Mouse (Mus musculus) liver, embryonic 15.5 days (tissue): ENCODE measurements around the gene Pigk. TPM values are rescaled to one million over a fixed set of nuclear protein-coding genes. Genes with fewer than 3 reads are reported as not detected.
A peak's percentile ranks its signal among the peaks of the same experiment; 100 is the strongest.

Experiments used
- ATAC-seq: fragments of 200-750 bp; cut with Nextera tagmentation; 2 replicates; pipeline ENCODE4 v1.8.0; 2017; ENCODE audit warnings: moderate number of reproducible peaks, mild to moderate bottlenecking, moderate library complexity; ENCODE audit not compliant: insufficient read depth
- H3K27ac ChIP-seq: fragments of 300-500 bp; sonication (generic); replicated peaks from 2 replicates; pipeline ENCODE4 v1.5.1; 2015; ENCODE audit warnings: mild to moderate bottlenecking, inconsistent platforms
- H3K27me3 ChIP-seq: fragments of 300-500 bp; sonication (generic); 2 replicates; pipeline ENCODE4 v1.6.1; 2015; ENCODE audit warnings: mild to moderate bottlenecking, inconsistent platforms
- H3K36me3 ChIP-seq: fragments of 300-500 bp; sonication (generic); replicated peaks from 2 replicates; pipeline ENCODE4 v1.6.1; 2015; ENCODE audit warnings: moderate library complexity, mild to moderate bottlenecking, inconsistent platforms
- H3K4me1 ChIP-seq: fragments of 300-500 bp; sonication (generic); replicated peaks from 2 replicates; pipeline ENCODE4 v1.6.1; 2015; ENCODE audit warnings: inconsistent platforms
- H3K4me2 ChIP-seq: fragments of 300-500 bp; sonication (generic); 2 replicates; pipeline ENCODE4 v1.6.1; 2015; ENCODE audit warnings: moderate library complexity, mild to moderate bottlenecking, inconsistent platforms
- H3K4me3 ChIP-seq: fragments of 300-500 bp; sonication (generic); replicated peaks from 2 replicates; pipeline ENCODE4 v1.5.1; 2015; ENCODE audit warnings: mild to moderate bottlenecking, inconsistent platforms
- H3K9ac ChIP-seq: fragments of 300-500 bp; sonication (generic); 2 replicates; pipeline ENCODE4 v1.6.1; 2015; ENCODE audit warnings: moderate library complexity, mild to moderate bottlenecking, inconsistent platforms
- H3K9me3 ChIP-seq: fragments of 300-500 bp; sonication (generic); replicated peaks from 2 replicates; pipeline ENCODE4 v1.6.1; 2016; ENCODE audit warnings: inconsistent platforms
- WGBS: fragments of 180-500 bp; shearing (Covaris S2); methylation state at CpG from one replicate; pipeline ENCODE4 v1.1.7; 2015; ENCODE audit warnings: mixed read lengths; ENCODE audit not compliant: insufficient replicate concordance; 5-methylcytosine and 5-hydroxymethylcytosine counted together
- polyA plus RNA-seq: library from polyadenylated mRNA; unstranded; fragments of >200 nt; fragmentation: Nextera tagmentation; extraction: Ambion mirVana; gene quantifications from 2 replicates; pipeline ENCODE4 v1.2.1, GENCODE M21; 2015

Pigk gene
- polyA plus RNA-seq, 1 experiment from 2014 or later = 23.5 TPM

GRCm38 (mm10) chr3:152942985-152943384 lies 229.1 kb downstream of the Pigk start:
- H3K9me3 ChIP-seq = no peaks in the 10 kb centered on the region
- H3K4me1 ChIP-seq = no peaks in the 10 kb centered on the region
- no peak overlapping the region for H3K4me2 ChIP-seq
- ATAC-seq = no peak
- H3K27me3 ChIP-seq = no peaks in the 10 kb centered on the region
- H3K36me3 ChIP-seq = no peaks in the 10 kb centered on the region
- no peak overlapping the region for H3K27ac ChIP-seq
- 40% methylated on average over 11 of the region's 11 CpGs for WGBS
- H3K9ac ChIP-seq = no peak overlapping the region
- H3K4me3 ChIP-seq = no peak overlapping the region

DNA sequence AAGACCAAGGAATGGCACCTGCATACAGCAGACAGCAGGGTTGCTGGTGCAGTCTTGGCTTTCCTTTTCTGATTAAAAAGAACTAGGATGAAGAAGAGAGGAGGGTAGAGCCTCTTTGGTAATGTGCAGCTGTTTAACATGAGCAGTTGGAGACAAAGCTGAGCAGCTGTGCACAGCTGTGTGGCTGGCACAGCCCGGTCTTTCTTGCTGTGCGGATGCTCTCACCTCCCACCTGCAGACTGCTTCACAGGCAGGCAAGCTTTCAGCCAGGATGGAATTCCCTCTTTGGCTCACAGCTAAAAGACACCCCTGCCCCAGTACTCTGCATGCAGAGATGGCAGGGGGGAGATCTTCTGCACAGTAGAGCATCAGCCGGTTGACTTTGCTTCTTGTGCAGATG lies 230.9 kb downstream of the Pigk start:
- H3K4me2 ChIP-seq = no peak overlapping the region
- no peaks in the 10 kb centered on the region; the same call in 1 of the 2 replicates for H3K9me3 ChIP-seq
- WGBS = 94% methylated on average over 3 of the region's 3 CpGs
- no peaks in the 10 kb centered on the region for H3K27me3 ChIP-seq
- H3K4me1 ChIP-seq = peaks cover 13% of the 10 kb centered on the region; the same call in 1 of the 2 replicates
- no peak for ATAC-seq
- H3K4me3 ChIP-seq = no peak overlapping the region
- no peak overlapping the region for H3K9ac ChIP-seq
- no peaks in the 10 kb centered on the region for H3K36me3 ChIP-seq
- no peak overlapping the region for H3K27ac ChIP-seq

DNA sequence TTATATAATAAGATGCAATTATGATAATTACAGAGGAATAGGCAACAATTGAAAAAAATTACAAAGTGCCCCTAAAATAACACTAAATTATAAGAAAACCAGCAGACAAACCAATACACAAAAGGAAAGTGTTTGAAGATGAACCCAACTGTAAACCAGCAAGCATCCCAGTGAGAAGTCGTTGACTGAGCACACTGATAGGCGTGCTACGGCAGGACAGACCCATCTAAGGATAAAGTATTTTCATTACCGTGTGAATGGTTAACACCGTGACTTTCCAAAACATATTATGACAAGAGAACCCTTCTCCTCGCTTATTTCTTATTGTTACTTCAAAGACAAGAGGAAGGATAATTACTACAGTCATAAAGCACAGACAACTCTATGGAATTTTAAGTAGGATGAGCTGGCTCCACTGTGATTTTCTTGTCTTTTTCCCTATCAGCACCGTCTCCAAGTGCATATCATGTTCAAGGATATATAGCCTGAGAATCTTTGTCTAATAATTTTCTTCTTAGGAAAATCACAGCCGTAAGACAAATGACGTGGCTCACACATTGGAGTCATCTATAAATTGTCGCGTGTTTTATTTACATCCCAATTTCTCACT lies 233.2 kb downstream of the Pigk start:
- Histone ChIP-seq H3K27ac (no peak overlapping the region), H3K9ac (no peak overlapping the region), H3K36me3 (no peaks in the 10 kb centered on the region), H3K4me1 (peaks cover 16% of the 10 kb centered on the region; the same call in 1 of the 2 replicates), H3K4me3 (no peak overlapping the region), H3K27me3 (no peaks in the 10 kb centered on the region), H3K9me3 (no peaks in the 10 kb centered on the region; the same call in 1 of the 2 replicates), H3K4me2 (no peak overlapping the region)
- WGBS = 72% methylated on average over 11 of the region's 11 CpGs
- ATAC-seq = no peak

- Histone ChIP-seq H3K9me3 (no peaks in the 10 kb centered on the region; the same call in 1 of the 2 replicates), H3K9ac (no peak overlapping the region), H3K36me3 (no peaks in the 10 kb centered on the region), H3K4me2 (no peak overlapping the region), H3K27me3 (no peaks in the 10 kb centered on the region), H3K27ac (no peak overlapping the region), H3K4me1 (peaks cover 16% of the 10 kb centered on the region; the same call in 1 of the 2 replicates), H3K4me3 (no peak overlapping the region)
- WGBS = 50% methylated on average over 7 of the region's 7 CpGs
- ATAC-seq = no peak
Measured at GRCm38 (mm10) chr3:152948556-152948955, 234.7 kb downstream of the Pigk start.

DNA sequence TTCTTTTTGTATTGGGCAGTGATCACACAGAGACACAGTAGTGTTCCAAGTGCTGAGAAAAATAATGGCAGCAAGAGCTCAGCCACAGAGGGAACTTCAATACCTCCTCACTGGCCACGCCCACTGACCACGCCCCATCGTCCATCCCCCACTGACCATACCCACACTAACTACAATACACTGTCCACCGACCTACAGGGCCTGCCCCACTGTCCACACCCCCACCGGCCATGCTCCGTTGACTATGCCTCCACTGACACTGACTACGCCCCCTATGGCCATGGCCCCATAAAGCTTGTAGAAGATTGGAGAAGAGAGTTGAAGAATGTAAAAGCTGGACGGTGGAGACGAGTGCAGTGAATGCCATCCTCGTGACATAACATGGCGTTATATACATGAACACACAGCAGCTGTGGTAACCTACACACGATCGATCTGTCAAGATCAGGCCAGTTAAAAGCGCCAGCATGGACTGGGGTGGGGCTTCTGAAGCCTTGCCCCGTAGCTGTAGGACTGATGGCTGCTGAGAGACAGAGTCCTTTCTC lies 235.4 kb downstream of the Pigk start:
- Histone ChIP-seq H3K9ac (no peak overlapping the region), H3K36me3 (no peaks in the 10 kb centered on the region), H3K4me1 (peaks cover 16% of the 10 kb centered on the region; the same call in 1 of the 2 replicates), H3K9me3 (no peaks in the 10 kb centered on the region; the same call in 1 of the 2 replicates), H3K4me2 (no peak overlapping the region), H3K27me3 (no peaks in the 10 kb centered on the region), H3K27ac (no peak overlapping the region), H3K4me3 (no peak overlapping the region)
- 64% methylated on average over 15 of the region's 15 CpGs for WGBS
- peak; percentile 17; the same call in 1 of the 2 replicates for ATAC-seq

DNA sequence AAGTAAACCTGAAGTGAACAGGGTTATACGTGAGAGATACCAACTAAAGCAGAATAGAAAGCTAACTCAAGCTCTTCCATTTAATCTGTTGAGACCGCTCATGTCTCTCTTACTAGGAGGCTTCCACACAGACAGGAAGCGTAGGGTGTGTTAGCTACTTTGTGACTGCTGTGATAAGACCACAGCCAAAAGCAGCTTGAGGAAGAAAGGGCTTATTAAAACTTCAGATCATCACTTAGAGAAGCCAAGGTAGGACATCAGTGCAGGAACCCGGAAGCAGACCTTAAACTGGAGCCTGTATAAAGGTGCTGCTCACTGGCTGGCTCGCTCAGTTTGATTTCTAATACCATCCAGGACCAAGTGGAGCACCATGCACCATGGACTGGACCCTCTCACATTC lies 236.4 kb downstream of the Pigk start:
- Histone ChIP-seq H3K27me3 (no peaks in the 10 kb centered on the region), H3K4me2 (no peak overlapping the region), H3K9me3 (no peaks in the 10 kb centered on the region; the same call in 1 of the 2 replicates), H3K4me3 (no peak overlapping the region), H3K27ac (no peak overlapping the region), H3K36me3 (no peaks in the 10 kb centered on the region), H3K9ac (no peak overlapping the region), H3K4me1 (peaks cover 16% of the 10 kb centered on the region; the same call in 1 of the 2 replicates)
- ATAC-seq = peak; percentile 42; the same call in 1 of the 2 replicates
- 26% methylated on average over 5 of the region's 5 CpGs for WGBS

GRCm38 (mm10) chr3:152950914-152951313 lies 237.0 kb downstream of the Pigk start:
- WGBS = 69% methylated on average over 9 of the region's 9 CpGs
- ATAC-seq = no peak
- Histone ChIP-seq H3K36me3 (no peaks in the 10 kb centered on the region), H3K27ac (no peak overlapping the region), H3K4me3 (no peak overlapping the region), H3K27me3 (no peaks in the 10 kb centered on the region), H3K4me2 (no peak overlapping the region), H3K9ac (no peak overlapping the region), H3K4me1 (peaks cover 16% of the 10 kb centered on the region; the same call in 1 of the 2 replicates), H3K9me3 (no peaks in the 10 kb centered on the region; the same call in 1 of the 2 replicates)

GRCm38 (mm10) chr3:152951634-152952545 lies 238.0 kb downstream of the Pigk start:
- H3K27me3 ChIP-seq = no peaks in the 10 kb centered on the region
- 28% methylated on average over 11 of the region's 11 CpGs for WGBS
- no peak for ATAC-seq
- no peak overlapping the region for H3K27ac ChIP-seq
- no peaks in the 10 kb centered on the region; the same call in 1 of the 2 replicates for H3K9me3 ChIP-seq
- H3K4me2 ChIP-seq = no peak overlapping the region
- no peak overlapping the region for H3K9ac ChIP-seq
- H3K4me3 ChIP-seq = no peak overlapping the region
- H3K4me1 ChIP-seq = peaks cover 16% of the 10 kb centered on the region; the same call in 1 of the 2 replicates
- H3K36me3 ChIP-seq = no peaks in the 10 kb centered on the region

- WGBS = 37% methylated on average over 5 of the region's 5 CpGs
- ATAC-seq = no peak
- no peaks in the 10 kb centered on the region for H3K27me3 ChIP-seq
Measured at GRCm38 (mm10) chr3:152956038-152956437, 242.1 kb downstream of the Pigk start.

DNA sequence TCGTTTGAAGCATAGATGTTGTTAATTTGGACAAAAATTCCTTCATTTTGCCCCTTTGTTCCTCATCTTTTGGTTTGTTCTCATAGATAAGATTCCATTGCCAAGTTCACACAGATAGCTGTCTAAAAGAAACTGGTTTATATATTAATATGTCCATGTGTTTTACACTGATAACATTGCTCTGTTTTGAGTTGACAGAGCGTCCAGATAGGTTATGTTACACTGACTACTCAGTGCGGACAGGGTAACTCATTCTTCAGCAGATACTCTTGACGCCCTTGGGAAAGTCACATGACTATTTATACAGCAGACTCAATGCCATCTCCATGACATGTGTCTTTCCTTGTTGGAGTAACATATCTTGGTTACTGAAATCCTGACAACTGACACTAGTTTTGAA lies 242.9 kb downstream of the Pigk start:
- Histone ChIP-seq H3K9ac (no peak overlapping the region), H3K4me2 (no peak overlapping the region), H3K36me3 (no peaks in the 10 kb centered on the region), H3K9me3 (no peaks in the 10 kb centered on the region), H3K4me3 (no peak overlapping the region), H3K4me1 (no peaks in the 10 kb centered on the region), H3K27ac (no peak overlapping the region), H3K27me3 (no peaks in the 10 kb centered on the region)
- ATAC-seq = no peak
- WGBS = 31% methylated on average over 4 of the region's 4 CpGs

More at GRCm38 (mm10) chr3:152956038-152956437, 242.1 kb downstream of the Pigk start:
- Histone ChIP-seq H3K9me3 (no peaks in the 10 kb centered on the region), H3K9ac (no peak overlapping the region), H3K4me2 (no peak overlapping the region), H3K36me3 (no peaks in the 10 kb centered on the region), H3K4me3 (no peak overlapping the region), H3K4me1 (no peaks in the 10 kb centered on the region), H3K27ac (no peak overlapping the region)
